Mouse (Mus musculus): ENCODE results near the gene Decr2.

DNA sequence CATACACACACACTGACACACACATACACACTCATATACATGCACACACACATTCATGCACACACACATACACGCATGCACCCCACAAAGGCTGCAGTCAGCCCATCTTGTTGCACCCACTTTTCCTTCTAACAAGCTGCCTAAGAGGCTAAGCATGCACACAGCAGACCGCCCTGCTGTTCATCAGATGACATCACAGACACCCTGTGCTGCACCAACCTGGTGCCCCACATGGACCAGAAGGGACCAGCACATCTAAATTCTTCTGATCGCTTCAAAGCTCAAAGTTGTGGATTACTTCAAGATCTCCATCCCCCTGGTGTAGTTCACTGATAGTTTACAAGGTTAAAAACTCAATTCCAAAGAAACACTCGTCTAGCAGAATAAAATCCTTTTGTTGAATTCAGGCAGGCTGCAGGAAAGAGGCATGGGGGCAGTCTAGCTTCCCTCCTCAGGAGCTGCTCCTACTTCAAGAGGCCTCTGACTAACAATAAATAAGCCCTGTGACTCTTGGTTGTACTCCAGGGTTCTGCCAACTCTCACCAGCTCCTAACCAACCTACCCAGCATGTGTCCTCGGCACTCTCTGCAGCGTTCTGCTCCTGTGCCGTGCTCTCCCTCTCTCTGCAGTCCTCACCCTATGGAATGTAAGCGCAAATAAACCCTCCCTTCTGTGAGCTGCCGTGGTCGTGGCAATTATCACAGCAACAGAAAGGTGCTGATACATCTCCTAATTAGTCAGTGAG lies 43.7 kb downstream of the Decr2 start:
- TF ChIP-seq CTCF (IDR thresholded peaks at IDR 0.05; ENCODE audit: control insufficient read depth, insufficient read depth, insufficient replicate concordance, low read depth, low read length) (no peak), POLR2A (IDR thresholded peaks at IDR 0.05; ENCODE audit: control insufficient read depth, low read depth, low read length) (no peak)

Data from testis, adult 2 months (tissue).